11 mouse cellular contexts compared by ENCODE assay signal in the genomic region with DNA sequence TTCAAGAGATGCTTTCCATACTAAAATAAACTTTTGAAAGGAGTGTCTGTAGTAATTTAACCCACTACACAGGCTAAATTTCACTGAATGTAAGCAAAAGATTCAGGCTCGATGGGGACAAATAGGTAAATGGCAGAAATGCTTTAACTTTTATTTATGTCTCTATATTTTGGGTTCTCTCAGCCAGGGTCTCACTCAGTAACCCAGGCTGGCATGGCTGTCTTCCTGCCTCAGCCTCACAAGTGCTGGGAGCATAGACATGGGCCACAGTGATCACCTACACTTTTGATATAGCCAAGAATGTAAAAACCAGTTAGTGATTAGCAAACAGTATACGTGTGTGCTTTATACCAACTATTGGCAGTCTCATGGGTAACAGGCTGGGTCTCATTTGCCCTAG. TPM values are rescaled to one million over a fixed set of nuclear protein-coding genes. Genes with fewer than 3 reads are reported as not detected.
A peak's percentile ranks its signal among the peaks of the same experiment; 100 is the strongest.
DNase-seq lines count a peak whose midpoint lies in the region; ATAC-seq and TF ChIP-seq lines count a peak whose summit lies in the region.
"Had no signal": no experiment of that assay in that cellular context is flagged by ENCODE, and none has a peak within 500 bp of the region (broad histone marks: within the 10 kb centered on the region; RNA-seq: fewer than 3 reads in every experiment).

No protein-coding gene starts in this region.

- WGBS in kidney, embryonic 14.5 days = 84% methylated on average over 2 of the region's 2 CpGs
- 78% methylated on average over 2 of the region's 2 CpGs for WGBS in embryonic facial prominence, embryonic 13.5 days
- WGBS in liver, embryonic 14.5 days (ENCODE audit: insufficient replicate concordance) = 69% methylated on average over 2 of the region's 2 CpGs

- no peak for TF ChIP-seq CTCF in E14TG2a.4 (conservative IDR thresholded peaks at IDR 0.05; ENCODE audit: low read length)
- no peak for TF ChIP-seq CTCF in liver, embryonic 14.5 days (IDR thresholded peaks at IDR 0.05; ENCODE audit: low read depth)

- TF ChIP-seq EP300 in liver, embryonic 14.5 days (IDR thresholded peaks at IDR 0.05; ENCODE audit: low read depth) = no peak

- no peak for ATAC-seq in kidney, embryonic 14.5 days (ENCODE audit: low FRiP score, low TSS enrichment)
- no peak for ATAC-seq in embryonic facial prominence, embryonic 13.5 days (ENCODE audit: insufficient number of reproducible peaks, insufficient read depth, low FRiP score, low TSS enrichment, low read depth)
- ATAC-seq in liver, embryonic 14.5 days (ENCODE audit: insufficient read depth) = no peak

- H3K9ac ChIP-seq in kidney, embryonic 14.5 days (ENCODE audit: low read depth, low read length) = no peak overlapping the region
- H3K9ac ChIP-seq in embryonic facial prominence, embryonic 13.5 days = no peak overlapping the region
- peak overlapping the region; percentile 42 for H3K9ac ChIP-seq in liver, embryonic 14.5 days (replicated peaks)

- H3K36me3 ChIP-seq in kidney, embryonic 14.5 days (ENCODE audit: control insufficient read depth, insufficient read depth, low read length) = no peaks in the 10 kb centered on the region
- no peaks in the 10 kb centered on the region for H3K36me3 ChIP-seq in E14TG2a.4 (ENCODE audit: insufficient read depth, low read length)
- H3K36me3 ChIP-seq in embryonic facial prominence, embryonic 13.5 days = no peaks in the 10 kb centered on the region
- H3K36me3 ChIP-seq in liver, embryonic 14.5 days (replicated peaks; ENCODE audit: control insufficient read depth, insufficient read depth, low read depth) = no peaks in the 10 kb centered on the region
- H3K36me3 ChIP-seq: embryonic facial prominence, embryonic 15.5 days; midbrain, embryonic 12.5 days had no signal

- no peaks in the 10 kb centered on the region for H3K9me3 ChIP-seq in kidney, embryonic 14.5 days (ENCODE audit: control insufficient read depth, low read length)
- H3K9me3 ChIP-seq in E14TG2a.4 (ENCODE audit: low read length) = no peaks in the 10 kb centered on the region
- no peaks in the 10 kb centered on the region for H3K9me3 ChIP-seq in embryonic facial prominence, embryonic 13.5 days
- H3K9me3 ChIP-seq in liver, embryonic 14.5 days (ENCODE audit: control insufficient read depth, low read length) = no peaks in the 10 kb centered on the region
- H3K9me3 ChIP-seq: embryonic facial prominence, embryonic 15.5 days; midbrain, embryonic 12.5 days had no signal

- H3K27me3 ChIP-seq in kidney, embryonic 14.5 days (ENCODE audit: control insufficient read depth, insufficient read depth, low read length) = no peaks in the 10 kb centered on the region
- H3K27me3 ChIP-seq in E14TG2a.4 (ENCODE audit: insufficient read depth, low read length) = no peaks in the 10 kb centered on the region
- H3K27me3 ChIP-seq in embryonic facial prominence, embryonic 13.5 days = no peaks in the 10 kb centered on the region
- H3K27me3 ChIP-seq in liver, embryonic 14.5 days (ENCODE audit: control insufficient read depth, insufficient read depth, low read length) = no peaks in the 10 kb centered on the region
- H3K27me3 ChIP-seq: embryonic facial prominence, embryonic 15.5 days; midbrain, embryonic 12.5 days had no signal

- H3K4me2 ChIP-seq in kidney, embryonic 14.5 days (replicated peaks; ENCODE audit: low read depth, low read length) = no peak overlapping the region; the same call in 1 of the 2 replicates
- H3K4me2 ChIP-seq in embryonic facial prominence, embryonic 13.5 days = peak overlapping the region; percentile 65
- peak overlapping the region; percentile 85 for H3K4me2 ChIP-seq in liver, embryonic 14.5 days (ENCODE audit: low read depth)

- no peak overlapping the region for H3K27ac ChIP-seq in kidney, embryonic 14.5 days (ENCODE audit: low read depth, low read length)
- H3K27ac ChIP-seq in embryonic facial prominence, embryonic 13.5 days = no peak overlapping the region
- H3K27ac ChIP-seq in liver, embryonic 14.5 days = peak overlapping the region; percentile 39; the same call in 1 of the 2 replicates

- H3K4me1 ChIP-seq in kidney, embryonic 14.5 days (ENCODE audit: control insufficient read depth, insufficient read depth, low read length) = peaks cover 8% of the 10 kb centered on the region; the same call in 1 of the 2 replicates
- peaks cover 28% of the 10 kb centered on the region for H3K4me1 ChIP-seq in E14TG2a.4 (replicated peaks; ENCODE audit: low read depth, low read length)
- H3K4me1 ChIP-seq in embryonic facial prominence, embryonic 13.5 days = peaks cover 7% of the 10 kb centered on the region
- H3K4me1 ChIP-seq in liver, embryonic 14.5 days (replicated peaks; ENCODE audit: control insufficient read depth in 2 of 2, insufficient read depth in 2 of 2, low read length in 1 of 2) = peaks cover 10 to 11% of the 10 kb centered on the region in 2 experiments

- H3K4me3 ChIP-seq in kidney, embryonic 14.5 days (ENCODE audit: low read length) = peak overlapping the region; percentile 96; the same call in 1 of the 2 replicates
- H3K4me3 ChIP-seq in E14TG2a.4 (replicated peaks; ENCODE audit: low read length) = peak overlapping the region; percentile 89
- no peak overlapping the region for H3K4me3 ChIP-seq in embryonic facial prominence, embryonic 13.5 days
- peak overlapping the region in 1 of 2 experiments; percentile 100; a peak in 2 of 4 replicates for H3K4me3 ChIP-seq in liver, embryonic 14.5 days (ENCODE audit: insufficient read depth in 1 of 2, low read depth in 2 of 2, low read length in 2 of 2)

- DNase-seq in kidney, adult 8-10 months = no peak
- no peak for DNase-seq in liver, embryonic 14.5 days (ENCODE audit: low read depth in 3 of 3, low spot score in 3 of 3)
- DNase-seq in ovary, postnatal 14 days (ENCODE audit: low spot score) = no peak
- no peak for DNase-seq in cerebellum, postnatal 36 days
- DNase-seq: kidney, adult 9 months; thymus, postnatal 4 days had no signal

RNA-seq across cellular contexts. Expression of gene Ptpn12, which starts 1.5 kb away (rescaled TPM):
- 30.8 and 36.9 TPM in 2 replicates for polyA plus RNA-seq in kidney, embryonic 14.5 days (2014; fragmentation: Nextera tagmentation; extraction: Ambion mirVana)
- polyA plus RNA-seq in embryonic facial prominence, embryonic 13.5 days (2015; fragmentation: Nextera tagmentation; extraction: Ambion mirVana) = 24.0 and 27.5 TPM in 2 replicates
- polyA plus RNA-seq in liver, embryonic 14.5 days (2012; rRNA removed) = 12.5 and 18.6 TPM in 2 replicates
- polyA plus RNA-seq in liver, embryonic 14.5 days (2014; fragmentation: Nextera tagmentation; extraction: Ambion mirVana) = 14.4 and 15.0 TPM in 2 replicates
